Mouse (Mus musculus) heart, embryonic 10.5 days (tissue): ENCODE results near the gene Hdac7. TPM values are rescaled to one million over a fixed set of nuclear protein-coding genes. Genes with fewer than 3 reads are reported as not detected.
A peak's percentile ranks its signal among the peaks of the same experiment; 100 is the strongest.

Experiments used
- DNase-seq: peaks from one replicate; pipeline ENCODE4 v3.0.0-alpha.2; 2017; ENCODE audit warnings: low spot score
- H3K27ac ChIP-seq: fragments of 300-500 bp; sonication (generic); 2 replicates; pipeline ENCODE4 v1.5.1; 2016; ENCODE audit warnings: mild to moderate bottlenecking
- H3K27me3 ChIP-seq: fragments of 300-500 bp; sonication (generic); 2 replicates; pipeline ENCODE4 v1.6.1; 2016; ENCODE audit warnings: mild to moderate bottlenecking; ENCODE audit not compliant: poor library complexity, insufficient read depth, severe bottlenecking
- H3K36me3 ChIP-seq: fragments of 300-500 bp; sonication (generic); 2 replicates; pipeline ENCODE4 v1.6.1; 2016; ENCODE audit warnings: mild to moderate bottlenecking, moderate library complexity
- H3K4me1 ChIP-seq: fragments of 300-500 bp; sonication (generic); 2 replicates; pipeline ENCODE4 v1.6.1; 2016; ENCODE audit warnings: mild to moderate bottlenecking
- H3K4me3 ChIP-seq: fragments of 300-500 bp; sonication (generic); 2 replicates; pipeline ENCODE4 v1.5.1; 2016; ENCODE audit warnings: mild to moderate bottlenecking, moderate library complexity
- H3K9me3 ChIP-seq: fragments of 300-500 bp; sonication (generic); 2 replicates; pipeline ENCODE4 v1.6.1; 2016; ENCODE audit warnings: mild to moderate bottlenecking, moderate library complexity
- WGBS: fragments of 180-500 bp; shearing (Covaris S2); methylation state at CpG from one replicate; pipeline ENCODE4 v1.1.7; 2016; 5-methylcytosine and 5-hydroxymethylcytosine counted together
- polyA plus RNA-seq: library from polyadenylated mRNA; unstranded; fragments of >200 nt; fragmentation: Nextera tagmentation; extraction: Ambion mirVana; gene quantifications from 2 replicates; pipeline ENCODE4 v1.2.1, GENCODE M21; 2016

The Hdac7 gene
- polyA plus RNA-seq, 1 experiment from 2014 or later, result 26.7 TPM

DNA sequence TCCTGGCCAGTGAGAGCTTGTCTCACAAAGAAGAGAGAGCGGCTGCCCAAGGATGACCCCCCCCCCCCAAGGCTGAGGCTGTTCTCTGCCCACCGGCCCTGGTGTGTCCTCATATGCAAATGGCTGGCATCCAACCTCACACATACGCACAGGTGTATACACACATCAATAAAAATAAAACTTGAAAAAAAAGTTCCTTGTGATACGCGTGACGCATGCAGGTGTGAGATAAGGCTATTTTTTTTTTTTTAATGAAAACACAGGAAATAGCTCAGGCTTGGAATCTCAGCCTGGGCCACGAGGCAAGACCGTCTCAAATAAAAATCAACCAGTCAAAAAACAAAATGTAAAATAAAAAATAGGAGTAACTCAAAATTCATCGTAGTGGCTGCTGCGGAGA, 98.0 kb downstream of the Hdac7 start:
- WGBS, result 90% methylated on average over 10 of the region's 10 CpGs
- Histone ChIP-seq H3K27ac (no peak overlapping the region), H3K36me3 (peaks cover 24% of the 10 kb centered on the region; the same call in 1 of the 2 replicates), H3K27me3 (no peaks in the 10 kb centered on the region), H3K4me1 (peaks cover 83% of the 10 kb centered on the region), H3K9me3 (no peaks in the 10 kb centered on the region), H3K4me3 (no peak overlapping the region)
- DNase-seq, result no peak

- Histone ChIP-seq H3K27ac (peak overlapping the region; percentile 66), H3K36me3 (peaks cover 24% of the 10 kb centered on the region; the same call in 1 of the 2 replicates), H3K27me3 (no peaks in the 10 kb centered on the region), H3K4me1 (peaks cover 79% of the 10 kb centered on the region), H3K9me3 (no peaks in the 10 kb centered on the region), H3K4me3 (0 out of 2 replicates have a peak overlapping the region, but pooled peaks have one; percentile 1)
- WGBS, result 52% methylated on average over 10 of the region's 10 CpGs
- DNase-seq, result no peak
These were observed 99.0 kb downstream of the Hdac7 start for GRCm38 (mm10) chr15:97745331-97745730.

GRCm38 (mm10) chr15:97744930-97745329, 99.4 kb downstream of the Hdac7 start:
- Histone ChIP-seq H3K27ac (peak overlapping the region; percentile 66), H3K4me3 (0 out of 2 replicates have a peak overlapping the region, but pooled peaks have one; percentile 1), H3K9me3 (no peaks in the 10 kb centered on the region), H3K27me3 (no peaks in the 10 kb centered on the region), H3K4me1 (peaks cover 75% of the 10 kb centered on the region), H3K36me3 (peaks cover 24% of the 10 kb centered on the region; the same call in 1 of the 2 replicates)
- WGBS, result 69% methylated on average over 10 of the region's 10 CpGs
- no peak for DNase-seq

DNA sequence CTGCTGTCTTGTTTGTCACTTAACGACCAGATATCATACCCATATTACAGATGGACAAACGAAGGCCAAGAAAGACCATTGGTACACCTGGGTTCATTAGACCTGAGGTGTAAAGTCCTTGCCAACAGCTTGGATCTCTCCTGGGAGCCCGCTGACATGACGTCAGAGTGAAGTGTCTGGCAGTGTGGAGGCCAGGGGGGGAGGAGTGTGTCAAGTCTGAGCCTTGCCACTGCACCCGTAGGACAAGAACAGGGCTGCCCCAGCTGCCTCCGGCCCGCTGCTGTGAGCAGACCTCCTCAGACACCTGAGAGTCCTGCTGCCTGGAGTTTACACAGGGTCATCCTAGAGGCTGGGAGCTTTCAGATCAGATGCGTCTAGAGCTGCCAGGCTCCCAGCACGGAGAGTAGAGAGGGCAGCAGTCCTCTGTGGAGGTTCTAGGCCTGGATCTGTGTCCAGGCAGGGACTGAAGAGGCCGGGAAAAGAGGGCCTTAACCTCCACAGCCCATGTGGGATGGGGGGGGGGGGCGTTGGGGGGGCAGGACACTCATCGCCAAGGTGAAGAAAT, 100.3 kb downstream of the Hdac7 start:
- Histone ChIP-seq H3K4me3 (no peak overlapping the region), H3K27me3 (no peaks in the 10 kb centered on the region), H3K36me3 (peaks cover 24% of the 10 kb centered on the region; the same call in 1 of the 2 replicates), H3K4me1 (peaks cover 68% of the 10 kb centered on the region), H3K27ac (peak overlapping the region; percentile 67), H3K9me3 (no peaks in the 10 kb centered on the region)
- WGBS, result 52% methylated on average over 12 of the region's 12 CpGs
- no peak for DNase-seq

DNA sequence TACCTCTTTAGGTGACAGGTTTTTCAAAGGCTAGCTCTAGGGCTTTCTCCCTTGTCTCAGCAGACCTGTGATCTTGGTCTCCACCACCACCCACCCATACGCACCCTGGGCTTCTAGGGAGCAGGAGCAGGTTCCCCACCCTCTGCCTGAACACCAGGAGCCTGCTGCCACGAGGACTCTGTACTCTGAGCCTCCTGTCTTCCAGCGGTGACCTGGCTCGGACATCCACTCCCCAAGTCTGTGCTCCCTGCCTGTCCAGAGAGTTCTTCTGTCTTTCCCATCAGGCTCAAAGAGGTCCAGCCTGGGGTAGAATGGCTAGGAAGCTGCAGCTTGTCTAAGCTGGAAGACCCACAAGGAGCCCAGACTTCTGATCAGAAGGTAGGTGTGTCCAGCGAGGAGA, 101.1 kb downstream of the Hdac7 start:
- peaks cover 59% of the 10 kb centered on the region for H3K4me1 ChIP-seq
- DNase-seq, result no peak
- no peak overlapping the region for H3K4me3 ChIP-seq
- no peaks in the 10 kb centered on the region for H3K27me3 ChIP-seq
- peak overlapping the region; percentile 3 for H3K27ac ChIP-seq
- H3K36me3 ChIP-seq, result peaks cover 19% of the 10 kb centered on the region; the same call in 1 of the 2 replicates
- no peaks in the 10 kb centered on the region for H3K9me3 ChIP-seq
- WGBS, result 75% methylated on average over 5 of the region's 5 CpGs

Other genes starting within 250 kb of the Hdac7 start
- 24.0 and 27.1 TPM in 2 replicates for gene Rpap3, start 138.7 kb downstream of the Hdac7 start, polyA plus RNA-seq
- 0.11 and 0.18 TPM in 2 replicates for gene Endou, start 113.2 kb downstream of the Hdac7 start, polyA plus RNA-seq
- 10.2 and 13.4 TPM in 2 replicates for gene Rapgef3, start 76.5 kb downstream of the Hdac7 start, polyA plus RNA-seq
- gene Slc48a1, start 66.0 kb downstream of the Hdac7 start, polyA plus RNA-seq, result 32.1 and 41.1 TPM in 2 replicates
- gene Vdr, start 66.1 kb upstream of the Hdac7 start, polyA plus RNA-seq, result 0.75 and 0.77 TPM in 2 replicates
- 32.0 and 33.5 TPM in 2 replicates for gene Tmem106c, start 119.7 kb upstream of the Hdac7 start, polyA plus RNA-seq
- 131 and 160 TPM in 2 replicates for gene Col2a1, start 160.2 kb upstream of the Hdac7 start, polyA plus RNA-seq
- 47.1 and 67.5 TPM in 2 replicates for gene Pfkm, start 248.1 kb upstream of the Hdac7 start, polyA plus RNA-seq
- 26.8 and 30.5 TPM in 2 replicates for gene Senp1, start 249.2 kb upstream of the Hdac7 start, polyA plus RNA-seq